ENCODE assay signal across 28 mouse cellular contexts in the genomic region with DNA sequence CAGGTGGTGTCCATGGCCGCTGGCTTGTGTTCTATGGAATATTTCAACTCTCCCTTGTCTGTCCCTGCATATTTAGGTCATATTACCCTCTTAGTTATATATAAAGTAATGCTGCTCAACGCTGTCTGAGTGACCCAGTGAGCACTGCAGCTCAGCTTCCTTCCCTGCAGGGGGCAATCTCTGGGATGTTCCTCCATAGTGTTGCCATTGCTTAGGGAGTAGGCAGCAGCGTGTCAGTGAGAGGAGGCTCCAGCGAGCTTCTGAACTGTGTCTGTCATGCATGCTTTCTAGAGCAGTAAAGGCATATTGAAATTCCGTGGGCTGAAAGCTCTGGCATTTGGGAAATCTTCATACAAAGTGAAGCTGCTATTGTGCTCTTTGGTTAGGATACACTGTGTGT. TPM values are rescaled to one million over a fixed set of nuclear protein-coding genes. Genes with fewer than 3 reads are reported as not detected.
DNase-seq lines count a peak whose midpoint lies in the region; ATAC-seq and TF ChIP-seq lines count a peak whose summit lies in the region.
"Had no signal": no experiment of that assay in that cellular context is flagged by ENCODE, and none has a peak within 500 bp of the region (broad histone marks: within the 10 kb centered on the region; RNA-seq: fewer than 3 reads in every experiment).

No protein-coding gene starts in this region.

- DNase-seq in forebrain, postnatal 0 days: no peak
- no peak for DNase-seq in kidney, adult 2 months
- no peak for DNase-seq in kidney, adult 8-10 months
- DNase-seq in lung, embryonic 14.5 days: no peak
- no peak for DNase-seq in lung, adult 2 months
- DNase-seq in brain, embryonic 14.5 days (ENCODE audit: low read depth): no peak
- no peak for DNase-seq in embryonic facial prominence, embryonic 10.5 days (ENCODE audit: low spot score)
- DNase-seq: adrenal gland, postnatal 14 days; cerebellum, adult 18-20 months; heart, postnatal 14 days; kidney, adult 11 months; lung, postnatal 4 days; thymus, postnatal 25 days had no signal

- H3K4me3 ChIP-seq in forebrain, postnatal 0 days (ENCODE audit: low read depth, low read length): no peak overlapping the region
- H3K4me3 ChIP-seq in forebrain, embryonic 16.5 days (replicated peaks; ENCODE audit: low read length): no peak overlapping the region
- H3K4me3 ChIP-seq in kidney, adult 2 months (ENCODE audit: insufficient read depth, low read depth, low read length): no peak overlapping the region
- no peak overlapping the region for H3K4me3 ChIP-seq in lung, embryonic 14.5 days (ENCODE audit: low read depth, low read length)
- H3K4me3 ChIP-seq in lung, adult 2 months (replicated peaks; ENCODE audit: extremely low read depth, low read depth, low read length): no peak overlapping the region
- H3K4me3 ChIP-seq in embryonic facial prominence, embryonic 10.5 days: no peak overlapping the region
- H3K4me3 ChIP-seq: forebrain, embryonic 12.5 days; heart, embryonic 12.5 days; hindbrain, embryonic 15.5 days; limb, embryonic 13.5 days; midbrain, embryonic 10.5 days had no signal

- 84% methylated on average over 5 of the region's 5 CpGs for WGBS in forebrain, postnatal 0 days
- WGBS in forebrain, embryonic 16.5 days: 81% methylated on average over 5 of the region's 5 CpGs
- 68% methylated on average over 5 of the region's 5 CpGs for WGBS in kidney, adult 2 months
- 82% methylated on average over 5 of the region's 5 CpGs for WGBS in lung, embryonic 14.5 days
- 87% methylated on average over 5 of the region's 5 CpGs for whole genome bisulfite sequencing in lung, adult 2 months
- 82% methylated on average over 5 of the region's 5 CpGs for WGBS in embryonic facial prominence, embryonic 10.5 days

- H3K9me3 ChIP-seq in forebrain, postnatal 0 days (ENCODE audit: low read length): no peaks in the 10 kb centered on the region
- no peaks in the 10 kb centered on the region for H3K9me3 ChIP-seq in forebrain, embryonic 16.5 days (ENCODE audit: control insufficient read depth, low read length)
- no peaks in the 10 kb centered on the region for H3K9me3 ChIP-seq in lung, embryonic 14.5 days (ENCODE audit: low read depth, low read length)
- no peaks in the 10 kb centered on the region for H3K9me3 ChIP-seq in embryonic facial prominence, embryonic 10.5 days
- H3K9me3 ChIP-seq: forebrain, embryonic 12.5 days; G1E; heart, embryonic 12.5 days; hindbrain, embryonic 15.5 days; limb, embryonic 13.5 days; midbrain, embryonic 10.5 days had no signal

- no peak for TF ChIP-seq POLR2A in kidney, adult 2 months (IDR thresholded peaks at IDR 0.05; ENCODE audit: low read depth, low read length)
- TF ChIP-seq POLR2A in lung, adult 2 months (IDR thresholded peaks at IDR 0.05; ENCODE audit: borderline replicate concordance, extremely low read depth, low read depth, low read length): no peak
- TF ChIP-seq POLR2A in brain, embryonic 14.5 days (IDR thresholded peaks at IDR 0.05; ENCODE audit: borderline replicate concordance, extremely low read depth, insufficient read depth, insufficient read length, poor library complexity, severe bottlenecking): no peak

- H3K9ac ChIP-seq in forebrain, postnatal 0 days: no peak overlapping the region
- H3K9ac ChIP-seq in forebrain, embryonic 16.5 days (replicated peaks; ENCODE audit: low read depth, low read length): no peak overlapping the region
- no peak overlapping the region for H3K9ac ChIP-seq in lung, embryonic 14.5 days
- H3K9ac ChIP-seq: forebrain, embryonic 12.5 days; heart, embryonic 12.5 days; hindbrain, embryonic 15.5 days; limb, embryonic 13.5 days had no signal

- no peaks in the 10 kb centered on the region for H3K27me3 ChIP-seq in forebrain, postnatal 0 days (ENCODE audit: insufficient read depth, low read length)
- H3K27me3 ChIP-seq in forebrain, embryonic 16.5 days (replicated peaks; ENCODE audit: control insufficient read depth, insufficient read depth, low read length): no peaks in the 10 kb centered on the region
- no peaks in the 10 kb centered on the region for H3K27me3 ChIP-seq in kidney, adult 2 months (replicated peaks; ENCODE audit: control insufficient read depth, insufficient read depth, low read length)
- H3K27me3 ChIP-seq in lung, embryonic 14.5 days (ENCODE audit: insufficient read depth, low read length): no peaks in the 10 kb centered on the region
- no peaks in the 10 kb centered on the region for H3K27me3 ChIP-seq in embryonic facial prominence, embryonic 10.5 days (replicated peaks; ENCODE audit: low read depth, poor library complexity, severe bottlenecking)
- H3K27me3 ChIP-seq: forebrain, embryonic 12.5 days; heart, embryonic 12.5 days; hindbrain, embryonic 15.5 days; limb, embryonic 13.5 days had no signal

- peak; percentile 14; the same call in 1 of the 2 replicates for TF ChIP-seq CTCF in forebrain, postnatal 0 days (IDR thresholded peaks at IDR 0.05; ENCODE audit: low read depth)
- TF ChIP-seq CTCF in kidney, adult 2 months (conservative IDR thresholded peaks at IDR 0.05; ENCODE audit: insufficient read depth, insufficient read length, low read depth, low read length): 0 out of 2 replicates have a peak, but pooled peaks have one; percentile 7
- TF ChIP-seq CTCF in lung, embryonic 14.5 days (IDR thresholded peaks at IDR 0.05; ENCODE audit: low read depth): peak; percentile 17; the same call in 1 of the 2 replicates
- no peak for TF ChIP-seq CTCF in lung, adult 2 months (IDR thresholded peaks at IDR 0.05; ENCODE audit: insufficient read depth, low read length)
- TF ChIP-seq CTCF in brain, embryonic 14.5 days (IDR thresholded peaks at IDR 0.05; ENCODE audit: borderline replicate concordance, extremely low read depth, insufficient read depth, insufficient read length): peak; percentile 12; the same call in 1 of the 2 replicates

- peaks cover 30% of the 10 kb centered on the region for H3K36me3 ChIP-seq in forebrain, postnatal 0 days (ENCODE audit: insufficient read depth)
- 0 out of 2 replicates have a peak, but pooled peaks cover 2% of the 10 kb centered on the region for H3K36me3 ChIP-seq in forebrain, embryonic 16.5 days (ENCODE audit: control insufficient read depth, insufficient read depth)
- no peaks in the 10 kb centered on the region; the same call in 1 of the 2 replicates for H3K36me3 ChIP-seq in kidney, adult 2 months (ENCODE audit: control insufficient read depth, insufficient read depth, low read length)
- peaks cover 61% of the 10 kb centered on the region for H3K36me3 ChIP-seq in lung, embryonic 14.5 days (ENCODE audit: insufficient read depth)
- H3K36me3 ChIP-seq in embryonic facial prominence, embryonic 10.5 days (replicated peaks): peaks cover 78% of the 10 kb centered on the region

- no peak overlapping the region for H3K4me2 ChIP-seq in forebrain, postnatal 0 days (ENCODE audit: low read depth)
- H3K4me2 ChIP-seq in forebrain, embryonic 16.5 days (ENCODE audit: low read length): no peak overlapping the region
- H3K4me2 ChIP-seq in lung, embryonic 14.5 days: no peak overlapping the region
- H3K4me2 ChIP-seq: forebrain, embryonic 12.5 days; heart, embryonic 12.5 days; hindbrain, embryonic 15.5 days; limb, embryonic 13.5 days had no signal

- H3K27ac ChIP-seq in forebrain, postnatal 0 days (ENCODE audit: low read depth, low read length): no peak overlapping the region
- H3K27ac ChIP-seq in forebrain, embryonic 16.5 days (ENCODE audit: low read length): no peak overlapping the region
- no peak overlapping the region for H3K27ac ChIP-seq in kidney, adult 2 months (ENCODE audit: insufficient read depth, low read depth, low read length)
- no peak overlapping the region for H3K27ac ChIP-seq in lung, embryonic 14.5 days (ENCODE audit: low read depth)
- H3K27ac ChIP-seq in embryonic facial prominence, embryonic 10.5 days (replicated peaks): no peak overlapping the region
- H3K27ac ChIP-seq: forebrain, embryonic 12.5 days; hindbrain, embryonic 15.5 days; limb, embryonic 13.5 days; midbrain, embryonic 10.5 days had no signal

- H3K4me1 ChIP-seq in forebrain, postnatal 0 days (ENCODE audit: insufficient read depth): no peaks in the 10 kb centered on the region
- no peaks in the 10 kb centered on the region; the same call in 1 of the 2 replicates for H3K4me1 ChIP-seq in forebrain, embryonic 16.5 days (replicated peaks; ENCODE audit: control insufficient read depth, insufficient read depth, low read length)
- no peaks in the 10 kb centered on the region for H3K4me1 ChIP-seq in kidney, adult 2 months (ENCODE audit: control insufficient read depth, insufficient read depth, low read length)
- no peaks in the 10 kb centered on the region for H3K4me1 ChIP-seq in lung, embryonic 14.5 days (ENCODE audit: insufficient read depth)
- H3K4me1 ChIP-seq in lung, adult 2 months (ENCODE audit: control insufficient read depth, insufficient read depth, low read length): no peaks in the 10 kb centered on the region
- H3K4me1 ChIP-seq in embryonic facial prominence, embryonic 10.5 days: 0 out of 2 replicates have a peak, but pooled peaks cover 3% of the 10 kb centered on the region
- H3K4me1 ChIP-seq: forebrain, embryonic 12.5 days; midbrain, embryonic 10.5 days had no signal

- no peak for ATAC-seq in forebrain, postnatal 0 days
- ATAC-seq in forebrain, embryonic 16.5 days: no peak
- ATAC-seq in lung, embryonic 14.5 days (ENCODE audit: insufficient read depth): no peak
- ATAC-seq: CD4-positive, CD25-positive, alpha-beta regulatory T cell, adult 4 months had no signal

RNA-seq across cellular contexts. Expression of gene Ercc6, which starts 38.5 kb away (rescaled TPM):
- total RNA-seq in forebrain, postnatal 0 days (2014; rRNA removed): 15.2 and 18.0 TPM in 2 replicates
- polyA plus RNA-seq in forebrain, postnatal 0 days (2015; fragmentation: Nextera tagmentation; extraction: Ambion mirVana): 12.6 and 19.5 TPM in 2 replicates
- polyA plus RNA-seq in forebrain, embryonic 16.5 days (2015; fragmentation: Nextera tagmentation; extraction: Ambion mirVana): 31.8 and 36.9 TPM in 2 replicates
- polyA plus RNA-seq in kidney, adult 2 months (2012; rRNA removed): 3.4 and 4.0 TPM in 2 replicates
- polyA plus RNA-seq in lung, embryonic 14.5 days (2014; fragmentation: Nextera tagmentation; extraction: Ambion mirVana): 18.4 and 18.8 TPM in 2 replicates
- polyA plus RNA-seq in lung, adult 2 months (2012; rRNA removed): 3.2 and 4.8 TPM in 2 replicates
- 15.1 and 15.9 TPM in 2 replicates for polyA plus RNA-seq in brain, embryonic 14.5 days (2012; rRNA removed)
- polyA plus RNA-seq in embryonic facial prominence, embryonic 10.5 days (2016; fragmentation: Nextera tagmentation; extraction: Ambion mirVana): 28.9 and 29.6 TPM in 2 replicates

RNA-seq across cellular contexts. Expression of gene Prrxl1, which starts 47.4 kb away (rescaled TPM):
- total RNA-seq in forebrain, postnatal 0 days (2014; rRNA removed): 0.05 and 0.23 TPM in 2 replicates
- polyA plus RNA-seq in forebrain, postnatal 0 days (2015; fragmentation: Nextera tagmentation; extraction: Ambion mirVana): 0.10 and 0.13 TPM in 2 replicates
- polyA plus RNA-seq in forebrain, embryonic 16.5 days (2015; fragmentation: Nextera tagmentation; extraction: Ambion mirVana): not detected in 2 replicates
- not detected in 2 replicates for polyA plus RNA-seq in kidney, adult 2 months (2012; rRNA removed)
- 0.20 TPM in 1 of 2 replicates, not detected in the other for polyA plus RNA-seq in lung, embryonic 14.5 days (2014; fragmentation: Nextera tagmentation; extraction: Ambion mirVana)
- polyA plus RNA-seq in lung, adult 2 months (2012; rRNA removed): not detected in 2 replicates
- 1.3 and 7.0 TPM in 2 replicates for polyA plus RNA-seq in brain, embryonic 14.5 days (2012; rRNA removed)
- polyA plus RNA-seq in embryonic facial prominence, embryonic 10.5 days (2016; fragmentation: Nextera tagmentation; extraction: Ambion mirVana): 5.1 and 7.9 TPM in 2 replicates
- total RNA-seq: gastrocnemius, postnatal 4 days; heart, postnatal 14 days; layer of hippocampus, postnatal 10 days; left cerebral cortex, postnatal 14 days; monocyte, adult 5-6 weeks had no signal
- polyA plus RNA-seq: CD4-positive, CD25-positive, alpha-beta regulatory T cell, adult 4 months; G1E; heart, embryonic 12.5 days; liver, embryonic 16.5 days; small intestine, adult 2 months; testis, adult 2 months had no signal
